Mouse (Mus musculus): Measurements from ENCODE around the gene Psme2.

Gene Psme2

GRCm38 (mm10) chr14:55563249-55563648, 27.7 kb downstream of the Psme2 start:
- DNase-seq: no peak

- DNase-seq: no peak
Observed at GRCm38 (mm10) chr14:55561860-55562259, 29.1 kb downstream of the Psme2 start.

DNA sequence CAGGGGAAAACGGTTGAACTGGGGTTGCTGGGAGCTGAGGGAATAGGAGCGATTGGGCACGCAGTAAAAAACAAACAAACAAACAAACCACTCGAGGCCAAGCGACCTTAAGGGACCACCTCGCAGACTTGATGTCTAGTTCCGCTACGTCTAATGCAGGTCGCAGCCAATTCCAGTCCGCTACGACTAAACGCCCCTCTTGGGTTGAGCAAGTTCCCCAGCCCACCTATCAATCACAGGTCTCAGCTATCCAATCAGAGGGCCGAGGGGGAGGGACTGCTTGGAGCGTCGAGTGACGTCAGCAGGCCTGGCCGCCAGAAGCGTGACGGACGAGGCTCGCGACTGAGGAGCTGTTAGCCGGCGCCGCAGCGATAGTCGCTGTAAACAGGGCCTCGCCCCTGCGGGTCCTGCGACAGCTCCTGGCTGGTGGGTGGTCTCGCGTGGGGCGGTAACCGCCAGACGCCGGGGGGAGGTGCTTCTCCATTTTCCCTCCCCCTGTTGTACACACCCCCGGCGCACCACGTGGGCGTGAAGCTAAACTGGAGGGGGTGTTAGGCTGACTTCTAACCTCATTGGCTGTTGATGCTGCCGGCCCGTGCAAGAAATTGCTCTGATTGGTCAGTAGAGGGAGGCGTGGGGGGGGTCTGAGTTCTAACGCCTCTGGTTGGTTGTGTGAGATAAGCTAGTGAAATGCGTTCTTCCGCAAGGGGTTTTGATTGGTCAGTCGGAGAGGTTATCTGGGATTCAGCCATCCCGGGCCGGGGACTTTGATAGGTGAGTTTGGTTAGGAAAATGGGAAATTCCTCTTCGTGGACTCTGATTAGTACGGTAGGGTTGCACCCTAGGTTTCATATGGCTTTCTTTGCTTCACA, 30.5 kb downstream of the Psme2 start, which contains the start of gene A730061H03Rik:
TSS of gene A730061H03Rik (minus strand) at position 205 of the 872 bp plus-strand sequence.
- peak; percentile 98 for DNase-seq

- DNase-seq: peak; percentile 92
Observed at GRCm38 (mm10) chr14:55559799-55560201, 31.1 kb downstream of the Psme2 start, which contains the start of gene Dcaf11. TSS of gene Dcaf11 (plus strand) at chr14:55560006.

GRCm38 (mm10) chr14:55558740-55559448, 32.0 kb downstream of the Psme2 start:
- DNase-seq: no peak

GRCm38 (mm10) chr14:55557587-55557986, 33.3 kb downstream of the Psme2 start:
- DNase-seq: no peak

GRCm38 (mm10) chr14:55557003-55557402, 33.9 kb downstream of the Psme2 start:
- DNase-seq: peak; percentile 90

DNA sequence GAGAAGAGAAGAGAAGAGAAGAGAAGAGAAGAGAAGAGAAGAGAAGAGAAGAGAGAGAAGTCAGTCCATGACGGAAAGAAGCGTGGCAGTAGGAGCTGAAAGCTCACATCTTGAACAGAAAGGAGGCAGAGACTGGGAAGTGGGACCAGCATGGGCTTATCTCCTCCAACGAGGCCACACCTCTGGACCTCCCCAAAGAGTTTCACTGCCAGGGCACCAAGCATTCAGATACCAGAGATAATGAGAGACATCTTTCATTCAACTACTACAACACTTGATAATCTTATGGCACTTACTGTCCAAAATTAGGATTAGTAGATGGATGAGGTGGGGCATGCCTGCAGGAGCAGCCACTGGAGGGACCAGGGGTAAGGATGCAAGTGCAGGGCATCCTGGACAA, 35.1 kb downstream of the Psme2 start:
- no peak for DNase-seq

DNA sequence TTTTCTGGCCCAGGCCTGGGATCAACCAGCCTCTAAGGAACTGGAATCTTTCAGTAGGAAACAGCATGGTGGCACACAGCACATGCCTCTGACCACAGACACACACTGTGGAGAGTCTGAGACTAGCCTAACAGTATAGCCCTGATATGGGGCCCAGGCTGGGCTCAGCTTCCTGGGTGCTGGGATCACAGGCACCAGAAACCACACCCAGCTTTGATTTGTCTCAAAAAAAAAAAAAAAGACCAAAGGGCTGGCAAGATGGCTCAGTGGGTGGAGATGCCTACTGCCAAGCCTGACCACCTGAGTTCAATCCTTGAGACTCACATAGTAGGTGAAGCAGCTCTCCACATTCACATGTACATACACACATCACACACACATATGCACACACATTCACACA, 36.3 kb downstream of the Psme2 start:
- no peak for DNase-seq

- DNase-seq: no peak
Observed at GRCm38 (mm10) chr14:55551794-55552193, 39.1 kb downstream of the Psme2 start.

- DNase-seq: no peak
Observed at GRCm38 (mm10) chr14:55551347-55551746, 39.6 kb downstream of the Psme2 start.

GRCm38 (mm10) chr14:55550191-55550590, 40.7 kb downstream of the Psme2 start:
- no peak for DNase-seq

- DNase-seq: no peak
Observed at GRCm38 (mm10) chr14:55544334-55544733, 46.6 kb downstream of the Psme2 start.

GRCm38 (mm10) chr14:55542268-55542667, 48.6 kb downstream of the Psme2 start:
- DNase-seq: no peak

GRCm38 (mm10) chr14:55540787-55541321, 50.1 kb downstream of the Psme2 start:
- DNase-seq: peak; percentile 88

GRCm38 (mm10) chr14:55540067-55540786, 50.7 kb downstream of the Psme2 start, which contains the start of gene Pck2:
TSS of gene Pck2 (plus strand) at chr14:55540266.
- peak; percentile 87 for DNase-seq

All from lung, postnatal 14 days (tissue).